In genomic region chr4:148114758-148115391, GRCm38 (mm10) we compare ENCODE assay signal across 8 mouse cellular contexts. TPM values are rescaled to one million over a fixed set of nuclear protein-coding genes. Genes with fewer than 3 reads are reported as not detected.
DNase-seq lines count a peak whose midpoint lies in the region; ATAC-seq and TF ChIP-seq lines count a peak whose summit lies in the region.

No protein-coding gene starts in this region.

- peak; percentile 100 for TF ChIP-seq CTCF in lung, postnatal 0 days (IDR thresholded peaks at IDR 0.05)
- peak; percentile 97 for TF ChIP-seq CTCF in thymus, adult 2 months (IDR thresholded peaks at IDR 0.05; ENCODE audit: borderline replicate concordance, control insufficient read depth, extremely low read depth, insufficient read depth, low read length, poor library complexity)

- H3K4me3 ChIP-seq in hindbrain, embryonic 11.5 days (ENCODE audit: low read depth, low read length): no peak overlapping the region
- H3K4me3 ChIP-seq in lung, postnatal 0 days (ENCODE audit: low read depth, low read length): no peak overlapping the region
- H3K4me3 ChIP-seq in thymus, adult 2 months (ENCODE audit: control insufficient read depth, insufficient read depth, low read length): no peak overlapping the region

- H3K9me3 ChIP-seq in hindbrain, embryonic 11.5 days (ENCODE audit: control insufficient read depth, low read length): no peaks in the 10 kb centered on the region
- H3K9me3 ChIP-seq in lung, postnatal 0 days (ENCODE audit: low read length): no peaks in the 10 kb centered on the region

- peak overlapping the region; percentile 59 for H3K9ac ChIP-seq in hindbrain, embryonic 11.5 days (ENCODE audit: low read depth, low read length)
- H3K9ac ChIP-seq in lung, postnatal 0 days (replicated peaks; ENCODE audit: low read depth): no peak overlapping the region

- 6% methylated on average over 15 of the region's 15 CpGs for WGBS in hindbrain, embryonic 11.5 days
- WGBS in lung, postnatal 0 days: 5% methylated on average over 15 of the region's 15 CpGs
- 9% methylated on average over 15 of the region's 15 CpGs for WGBS in thymus, adult 2 months

- H3K27ac ChIP-seq in hindbrain, embryonic 11.5 days (ENCODE audit: low read depth, low read length): peak overlapping the region; percentile 80
- no peak overlapping the region for H3K27ac ChIP-seq in lung, postnatal 0 days (ENCODE audit: low read length)
- no peak overlapping the region for H3K27ac ChIP-seq in thymus, adult 2 months (ENCODE audit: control insufficient read depth, insufficient read depth, low read length)

- ATAC-seq in hindbrain, embryonic 11.5 days (ENCODE audit: low FRiP score): peak; percentile 80
- peak; percentile 80 for ATAC-seq in lung, postnatal 0 days

- H3K4me2 ChIP-seq in hindbrain, embryonic 11.5 days (replicated peaks; ENCODE audit: low read depth, low read length): no peak overlapping the region
- no peak overlapping the region for H3K4me2 ChIP-seq in lung, postnatal 0 days (replicated peaks; ENCODE audit: low read depth, low read length)

- TF ChIP-seq POLR2A in thymus, adult 2 months (IDR thresholded peaks at IDR 0.05; ENCODE audit: control insufficient read depth, extremely low read depth, insufficient read depth, low read length, poor library complexity): no peak

- TF ChIP-seq EP300 in lung, postnatal 0 days (IDR thresholded peaks at IDR 0.05): no peak

- peaks cover 8% of the 10 kb centered on the region for H3K4me1 ChIP-seq in hindbrain, embryonic 11.5 days (replicated peaks; ENCODE audit: control insufficient read depth, insufficient read depth, low read length)
- H3K4me1 ChIP-seq in lung, postnatal 0 days (ENCODE audit: insufficient read depth, low read depth, low read length): no peaks in the 10 kb centered on the region
- H3K4me1 ChIP-seq in thymus, adult 2 months (replicated peaks; ENCODE audit: control insufficient read depth, insufficient read depth, low read length): peaks cover 10% of the 10 kb centered on the region

- 0 out of 2 replicates have a peak, but pooled peaks cover 3% of the 10 kb centered on the region for H3K27me3 ChIP-seq in hindbrain, embryonic 11.5 days (ENCODE audit: control insufficient read depth, insufficient read depth, low read length)
- H3K27me3 ChIP-seq in lung, postnatal 0 days (replicated peaks; ENCODE audit: insufficient read depth, low read length): 0 out of 2 replicates have a peak, but pooled peaks cover 5% of the 10 kb centered on the region
- H3K27me3 ChIP-seq in thymus, adult 2 months (ENCODE audit: control insufficient read depth, insufficient read depth, low read length): no peaks in the 10 kb centered on the region

- peaks cover 2% of the 10 kb centered on the region; the same call in 1 of the 2 replicates for H3K36me3 ChIP-seq in hindbrain, embryonic 11.5 days (ENCODE audit: control insufficient read depth, insufficient read depth, low read length)
- no peaks in the 10 kb centered on the region for H3K36me3 ChIP-seq in lung, postnatal 0 days (ENCODE audit: insufficient read depth, low read length)
- no peaks in the 10 kb centered on the region for H3K36me3 ChIP-seq in thymus, adult 2 months (ENCODE audit: control insufficient read depth, insufficient read depth, low read length)

- DNase-seq in Muller cell, postnatal 12 days (ENCODE audit: inconsistent ontology term): peak; percentile 85
- peak; percentile 79 for DNase-seq in cerebellum, adult 9-11 months
- DNase-seq in frontal cortex, adult 2 months (ENCODE audit: extremely low spot score in 1 of 2, low spot score in 1 of 2): peak; percentile 26 to 90
- peak; percentile 96 for DNase-seq in hindbrain, embryonic 11.5 days (ENCODE audit: low spot score)
- DNase-seq in layer of hippocampus, adult 9-10 months (ENCODE audit: low spot score): peak; percentile 49
- peak; percentile 86 for DNase-seq in lung, postnatal 0 days (ENCODE audit: low spot score)
- peak; percentile 63 for DNase-seq in ovary, postnatal 10 days (ENCODE audit: low spot score)
- peak; percentile 87 for DNase-seq in thymus, adult 2 months

RNA-seq across cellular contexts. Expression of gene Mad2l2, which starts 15.3 kb away (rescaled TPM):
- polyA plus RNA-seq in frontal cortex, adult 2 months (2012; rRNA removed): 24.8 and 27.8 TPM in 2 replicates
- polyA plus RNA-seq in hindbrain, embryonic 11.5 days (2014; fragmentation: Nextera tagmentation; extraction: Ambion mirVana): 82.5 and 88.2 TPM in 2 replicates
- 35.2 and 35.7 TPM in 2 replicates for polyA plus RNA-seq in lung, postnatal 0 days (2015; fragmentation: Nextera tagmentation; extraction: Ambion mirVana)
- polyA plus RNA-seq in thymus, adult 2 months (2012; rRNA removed): 32.9 and 37.7 TPM in 2 replicates

RNA-seq across cellular contexts. Expression of gene Draxin, which starts 15.6 kb away (rescaled TPM):
- 0.97 and 1.2 TPM in 2 replicates for polyA plus RNA-seq in frontal cortex, adult 2 months (2012; rRNA removed)
- polyA plus RNA-seq in hindbrain, embryonic 11.5 days (2014; fragmentation: Nextera tagmentation; extraction: Ambion mirVana): 12.8 and 13.8 TPM in 2 replicates
- 0.06 TPM in 2 replicates for polyA plus RNA-seq in lung, postnatal 0 days (2015; fragmentation: Nextera tagmentation; extraction: Ambion mirVana)
- 0.26 and 0.34 TPM in 2 replicates for polyA plus RNA-seq in thymus, adult 2 months (2012; rRNA removed)

RNA-seq across cellular contexts. Expression of gene Agtrap, which starts 27.0 kb away (rescaled TPM):
- polyA plus RNA-seq in frontal cortex, adult 2 months (2012; rRNA removed): 7.5 and 9.6 TPM in 2 replicates
- 8.8 and 10.9 TPM in 2 replicates for polyA plus RNA-seq in hindbrain, embryonic 11.5 days (2014; fragmentation: Nextera tagmentation; extraction: Ambion mirVana)
- polyA plus RNA-seq in lung, postnatal 0 days (2015; fragmentation: Nextera tagmentation; extraction: Ambion mirVana): 20.7 and 22.0 TPM in 2 replicates
- polyA plus RNA-seq in thymus, adult 2 months (2012; rRNA removed): 98.0 and 106 TPM in 2 replicates

RNA-seq across cellular contexts. Expression of gene Fbxo6, which starts 37.1 kb away (rescaled TPM):
- 33.9 and 40.0 TPM in 2 replicates for polyA plus RNA-seq in frontal cortex, adult 2 months (2012; rRNA removed)
- 14.6 and 15.5 TPM in 2 replicates for polyA plus RNA-seq in hindbrain, embryonic 11.5 days (2014; fragmentation: Nextera tagmentation; extraction: Ambion mirVana)
- 53.1 and 58.5 TPM in 2 replicates for polyA plus RNA-seq in lung, postnatal 0 days (2015; fragmentation: Nextera tagmentation; extraction: Ambion mirVana)
- polyA plus RNA-seq in thymus, adult 2 months (2012; rRNA removed): 41.8 and 50.9 TPM in 2 replicates

RNA-seq across cellular contexts. Expression of gene Fbxo44, which starts 45.4 kb away (rescaled TPM):
- 206 and 213 TPM in 2 replicates for polyA plus RNA-seq in frontal cortex, adult 2 months (2012; rRNA removed)
- polyA plus RNA-seq in hindbrain, embryonic 11.5 days (2014; fragmentation: Nextera tagmentation; extraction: Ambion mirVana): 82.2 and 82.5 TPM in 2 replicates
- polyA plus RNA-seq in lung, postnatal 0 days (2015; fragmentation: Nextera tagmentation; extraction: Ambion mirVana): 7.1 and 8.4 TPM in 2 replicates
- 31.2 and 34.5 TPM in 2 replicates for polyA plus RNA-seq in thymus, adult 2 months (2012; rRNA removed)
